Mouse (Mus musculus): Measurements from ENCODE around the gene Wasl.

The Wasl gene

GRCm38 (mm10) chr6:24664867-24665458 is at the start of gene Wasl:
Wasl (minus strand) TSS chr6:24665009.
- DNase-seq = peak; percentile 98

- no peak for DNase-seq
Measured at GRCm38 (mm10) chr6:24707499-24707898, 42.7 kb upstream of the Wasl start.

DNA sequence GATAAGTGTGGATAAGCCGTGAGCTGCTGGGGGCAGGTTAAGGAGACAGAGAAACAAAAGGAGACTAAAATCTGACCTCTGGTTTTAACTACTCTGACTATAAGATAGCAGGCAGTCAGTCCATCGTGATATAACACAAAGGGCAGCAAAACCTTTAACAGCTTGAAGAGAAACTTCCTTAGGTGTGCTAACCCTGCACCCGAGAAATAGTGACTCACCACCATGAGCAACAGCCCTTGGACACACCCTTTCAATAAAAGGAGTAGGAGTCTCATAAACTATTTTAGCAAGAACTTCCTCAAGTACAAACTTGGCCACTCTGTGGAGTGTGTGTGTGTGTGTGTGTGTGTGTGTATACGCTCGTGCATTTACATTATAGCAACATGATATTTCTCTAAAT is 42.3 kb upstream of the Wasl start:
- DNase-seq = no peak

- DNase-seq = no peak
Measured at GRCm38 (mm10) chr6:24697216-24697615, 32.4 kb upstream of the Wasl start.

- DNase-seq = no peak
Measured at GRCm38 (mm10) chr6:24696117-24696516, 31.3 kb upstream of the Wasl start.

DNA sequence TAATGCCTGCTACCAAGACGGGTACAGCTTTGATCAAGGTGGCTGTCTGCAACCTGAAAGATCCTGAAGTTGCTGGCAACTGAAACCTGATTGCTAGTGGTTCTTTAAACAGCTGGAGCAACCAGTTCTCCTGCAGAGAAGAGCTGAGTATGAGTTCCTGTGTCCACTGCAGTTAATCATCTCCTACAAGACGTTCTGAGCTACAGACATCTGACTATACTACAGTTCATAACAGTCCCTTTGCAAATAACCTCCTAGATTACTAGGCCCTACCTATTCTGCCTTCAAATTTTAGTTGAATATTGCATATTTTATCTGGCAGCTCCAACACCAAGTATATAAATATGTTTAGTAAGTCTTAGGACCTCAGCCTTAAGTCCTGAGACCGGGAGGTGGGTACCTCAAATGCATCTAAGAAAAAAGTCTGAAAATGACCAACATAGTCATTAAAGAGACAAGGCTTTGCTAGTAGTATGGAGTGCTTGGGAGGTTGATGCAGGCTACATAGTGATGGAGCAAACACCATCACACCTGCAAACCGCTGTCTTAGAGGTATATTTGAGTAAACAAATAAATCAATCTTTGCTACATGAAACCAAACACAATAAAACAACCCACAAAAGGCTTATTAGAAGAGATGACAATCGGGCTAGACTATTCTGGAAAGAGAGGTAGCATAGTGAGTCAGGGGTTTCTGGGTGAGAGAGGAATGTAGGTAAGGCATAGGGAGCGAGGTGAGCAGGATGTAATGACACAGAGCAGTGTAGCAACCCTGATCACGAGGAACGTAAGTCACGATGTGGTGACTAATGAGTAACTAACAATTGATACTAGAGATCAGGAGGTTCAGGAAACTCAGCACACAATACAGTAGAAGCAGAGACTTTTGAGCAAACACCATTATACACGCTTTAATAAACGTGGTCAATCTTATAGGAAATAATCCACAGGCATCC is 29.9 kb upstream of the Wasl start:
- peak; percentile 42 for DNase-seq

DNA sequence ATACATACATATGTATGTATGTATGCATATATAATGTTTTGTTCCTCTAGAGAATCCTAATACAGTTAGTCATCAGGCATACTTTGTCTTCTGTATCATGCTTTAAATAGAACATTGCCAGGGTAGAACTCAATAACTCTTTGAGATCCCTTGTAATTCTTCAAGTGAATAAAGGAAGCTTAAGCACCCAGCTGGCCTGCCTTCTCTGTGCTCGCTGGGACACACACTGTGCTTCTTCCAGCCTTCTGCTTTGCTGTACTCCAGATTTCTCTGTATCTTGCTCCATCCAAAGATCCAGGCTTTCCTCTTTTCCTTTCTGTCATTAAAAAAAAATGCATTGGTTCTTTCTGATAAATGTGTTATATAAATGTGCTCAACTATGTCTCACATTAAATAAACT is 23.1 kb upstream of the Wasl start:
- DNase-seq = no peak

- DNase-seq = peak; percentile 62
Measured at GRCm38 (mm10) chr6:24683113-24683512, 18.3 kb upstream of the Wasl start.

DNA sequence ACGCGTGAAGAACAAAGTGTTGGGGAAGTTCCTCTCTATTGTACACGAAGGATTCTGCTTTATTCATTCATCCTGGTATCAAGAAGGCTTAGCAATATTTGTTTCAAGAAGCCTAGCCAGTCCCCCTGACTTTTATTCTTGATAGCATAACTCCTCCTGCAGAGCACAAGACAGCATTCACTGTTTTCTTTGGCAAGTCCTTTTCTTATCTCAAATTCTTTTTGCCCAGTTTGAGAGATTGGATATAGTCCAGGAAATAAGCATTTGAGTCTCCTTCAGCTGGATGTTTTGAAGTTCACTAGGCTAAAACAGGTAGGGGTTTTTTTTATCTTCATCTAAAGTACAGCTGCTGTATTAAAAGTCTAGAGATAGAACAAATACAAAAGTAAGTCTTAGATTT is 3.0 kb upstream of the Wasl start:
- no peak for DNase-seq

DNA sequence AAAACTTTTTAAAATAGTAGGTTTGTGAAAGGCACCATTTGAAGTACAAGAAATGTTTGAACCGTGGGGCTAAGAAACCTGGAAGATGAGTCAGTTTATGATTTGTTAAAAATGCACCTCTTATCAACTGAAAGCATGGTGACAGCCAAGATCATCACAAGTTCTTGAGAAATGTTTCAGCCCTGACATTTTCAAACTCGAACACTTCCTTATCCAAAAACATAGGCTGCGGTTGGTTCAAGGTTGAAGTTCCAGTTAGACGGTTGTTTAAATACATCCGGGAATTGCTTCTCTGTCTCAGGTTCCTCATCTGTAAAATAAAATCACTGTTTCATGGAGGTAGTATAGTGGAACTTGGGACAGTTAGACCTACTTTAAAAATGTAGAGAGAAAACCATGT is 1.4 kb upstream of the Wasl start:
- no peak for DNase-seq

- DNase-seq = peak; percentile 60
Measured at GRCm38 (mm10) chr6:24664133-24664866, 509 bp downstream of the Wasl start.

DNA sequence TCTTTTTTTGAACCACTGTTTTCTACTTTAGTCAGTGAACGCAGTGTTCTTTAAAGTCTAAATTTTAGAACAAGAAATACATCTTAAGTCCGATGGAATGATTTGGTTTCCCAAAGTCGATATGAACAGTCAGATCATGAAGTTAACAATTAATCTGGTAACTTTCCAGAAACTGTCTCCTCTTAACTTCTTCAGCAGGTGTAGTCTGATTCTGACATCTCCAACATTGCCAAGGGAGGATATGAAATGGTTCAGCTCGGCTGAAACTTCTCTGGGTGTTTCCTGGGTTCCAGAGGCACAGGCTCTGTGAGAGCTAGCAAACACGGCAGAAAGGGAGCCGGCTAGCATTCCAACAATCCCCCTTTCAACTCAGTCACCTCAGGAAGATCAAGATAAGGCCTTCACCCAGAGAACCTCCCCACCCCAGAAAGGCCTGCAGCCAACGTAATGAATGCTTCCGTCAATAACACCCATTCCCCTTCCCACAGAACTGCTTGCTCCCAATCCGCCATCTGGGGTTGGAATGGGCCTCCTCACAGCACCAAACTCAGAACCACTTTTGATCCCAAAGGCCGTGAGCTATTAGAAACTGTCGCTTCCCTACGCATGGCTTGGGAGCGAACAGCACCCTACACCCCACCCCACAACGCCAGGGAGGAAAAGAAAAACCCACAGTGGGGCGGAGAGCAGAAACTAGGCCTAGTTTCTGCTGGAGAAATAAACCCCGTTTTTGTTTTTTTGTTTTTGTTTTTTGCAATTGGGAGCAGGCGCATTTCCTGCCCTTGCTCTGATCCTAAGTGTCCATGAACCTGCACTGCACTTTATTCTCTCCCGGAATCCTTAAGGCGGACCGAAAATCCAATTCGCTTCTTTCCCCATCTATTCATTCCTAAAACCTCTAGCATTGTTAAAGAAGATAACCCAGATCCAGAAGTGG is 1.3 kb downstream of the Wasl start:
- peak; percentile 70 for DNase-seq

- DNase-seq = peak; percentile 33
Measured at GRCm38 (mm10) chr6:24662483-24662882, 2.3 kb downstream of the Wasl start.

GRCm38 (mm10) chr6:24661879-24662278 is 2.9 kb downstream of the Wasl start:
- no peak for DNase-seq

- DNase-seq = no peak
Measured at GRCm38 (mm10) chr6:24657647-24658387, 7.0 kb downstream of the Wasl start.

DNA sequence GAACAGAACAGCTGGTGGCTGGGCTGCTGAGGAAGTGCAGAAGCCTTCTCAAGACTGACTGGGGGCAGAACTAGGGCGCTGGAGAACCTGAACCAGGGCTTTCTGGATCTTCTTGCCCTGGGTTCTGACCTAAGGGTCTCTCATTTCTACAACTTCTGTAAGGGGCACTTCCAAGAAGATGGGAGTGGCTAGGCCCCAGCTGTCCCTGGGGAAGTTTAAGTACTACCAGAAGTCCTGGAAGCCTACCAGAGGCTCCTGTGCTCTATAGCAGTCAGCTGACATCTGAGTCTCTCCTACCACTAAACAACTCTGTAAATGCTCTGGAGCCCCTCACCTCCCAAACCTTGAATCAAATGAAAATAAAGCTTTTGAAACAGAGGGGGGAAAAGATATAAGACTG is 8.7 kb downstream of the Wasl start:
- DNase-seq = no peak

GRCm38 (mm10) chr6:24651538-24651937 is 13.3 kb downstream of the Wasl start:
- peak; percentile 52 for DNase-seq

GRCm38 (mm10) chr6:24650719-24651118 is 14.1 kb downstream of the Wasl start:
- no peak for DNase-seq

DNA sequence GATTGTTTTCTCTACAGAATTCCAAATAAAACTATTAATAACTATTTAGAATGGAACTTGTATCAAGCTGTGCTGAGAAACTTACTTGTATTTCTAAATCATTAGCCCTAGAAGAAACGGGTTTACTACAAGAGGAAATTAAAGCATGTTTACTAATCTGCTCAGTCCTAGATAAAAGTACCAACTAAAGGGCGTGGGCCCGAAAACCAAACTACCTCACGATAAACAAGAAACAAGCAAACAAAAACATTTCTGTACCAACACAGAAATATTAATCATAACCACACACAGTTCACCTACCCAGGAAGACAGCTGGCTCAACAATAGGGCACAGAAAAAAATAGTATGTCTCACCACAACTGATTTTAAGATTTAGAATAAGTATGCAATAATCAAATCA is 16.4 kb downstream of the Wasl start:
- DNase-seq = no peak

DNA sequence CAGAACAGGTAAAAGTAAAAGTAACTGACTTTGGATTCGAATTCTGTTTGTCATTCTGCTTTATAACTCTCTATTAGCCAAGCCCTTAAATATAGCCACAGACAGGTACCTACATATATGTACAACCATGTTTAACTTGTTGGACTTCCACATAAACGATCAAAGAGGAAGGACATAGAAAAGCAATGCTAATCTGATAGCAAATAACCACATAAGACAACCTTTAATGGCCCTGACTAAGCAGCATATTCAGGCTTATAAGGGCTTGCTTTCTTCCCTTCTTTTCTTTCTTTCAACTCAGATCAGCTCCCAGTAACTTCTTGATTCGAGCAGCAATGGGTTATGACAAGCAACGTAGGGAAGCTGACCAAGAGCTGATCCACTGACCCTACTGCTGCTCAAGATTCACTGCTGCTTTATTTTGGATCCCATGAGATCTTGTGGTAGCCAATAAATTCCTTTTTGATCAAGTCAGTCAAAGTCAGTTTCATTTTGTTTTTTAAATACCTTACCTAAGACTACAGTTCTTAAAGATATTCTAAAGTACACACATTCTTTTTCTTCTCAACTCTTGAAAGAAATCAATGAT is 17.6 kb downstream of the Wasl start:
- DNase-seq = no peak

- no peak for DNase-seq
Measured at GRCm38 (mm10) chr6:24645346-24646053, 19.3 kb downstream of the Wasl start.

Data from kidney, adult 9 months (tissue).